Mouse (Mus musculus) mouse trophoblast stem cell (cell line): Measurements from ENCODE around the gene Arl5a.

ENCODE experiments used
- in situ Hi-C, 2 experiments: fragments of 300-500 bp; cut with MseI, MboI; formaldehyde crosslinking; loops; 2 replicates in 1 of 2; 3 replicates in 1 of 2; pipeline ENCODE4 v1.15.1; 2025

The Arl5a gene

GRCm38 (mm10) chr2:52361086-52361485 lies 63.6 kb downstream of the Arl5a start:
- in situ Hi-C loops = no loop called here

GRCm38 (mm10) chr2:52359722-52360121 lies 65.0 kb downstream of the Arl5a start:
- in situ Hi-C loops = no loop called here

GRCm38 (mm10) chr2:52358156-52358555 lies 66.5 kb downstream of the Arl5a start:
- in situ Hi-C loops = no loop called here

- in situ Hi-C loops = no loop called here
Measured at GRCm38 (mm10) chr2:52351029-52351428, 73.7 kb downstream of the Arl5a start.
